Mouse (Mus musculus): Measurements from ENCODE around the gene Sh3bgr. TPM values are rescaled to one million over a fixed set of nuclear protein-coding genes. Genes with fewer than 3 reads are reported as not detected.

Gene Sh3bgr
- total and polyA plus RNA-seq, 2 experiments from 2014 or later = 227 to 622 TPM

GRCm38 (mm10) chr16:96157171-96157570 lies 43.1 kb upstream of the Sh3bgr start:
- ATAC-seq (ENCODE audit: insufficient read depth, low read depth) (no peak), DNase-seq (ENCODE audit: low spot score) (no peak)
- peaks cover 10% of the 10 kb centered on the region; the same call in 1 of the 2 replicates for H3K36me3 ChIP-seq (replicated peaks; ENCODE audit: control insufficient read depth, insufficient read depth, low read length)
- H3K4me2 ChIP-seq (ENCODE audit: low read depth, low read length) = no peak overlapping the region
- 81% methylated on average over 11 of the region's 11 CpGs for WGBS
- H3K9ac ChIP-seq (replicated peaks; ENCODE audit: low read depth, low read length) = no peak overlapping the region
- H3K4me3 ChIP-seq (ENCODE audit: low read depth, low read length) = no peak overlapping the region
- H3K4me1 ChIP-seq (ENCODE audit: control insufficient read depth, insufficient read depth) = 0 out of 2 replicates have a peak, but pooled peaks cover 13% of the 10 kb centered on the region
- no peaks in the 10 kb centered on the region for H3K27me3 ChIP-seq (ENCODE audit: control insufficient read depth, insufficient read depth, low read length)
- no peak overlapping the region for H3K27ac ChIP-seq (ENCODE audit: low read depth)
- TF ChIP-seq EP300 (IDR thresholded peaks at IDR 0.05; ENCODE audit: low read depth) (no peak), CTCF (IDR thresholded peaks at IDR 0.05; ENCODE audit: low read depth) (no peak)
- no peaks in the 10 kb centered on the region for H3K9me3 ChIP-seq (replicated peaks; ENCODE audit: control insufficient read depth, low read length)

DNA sequence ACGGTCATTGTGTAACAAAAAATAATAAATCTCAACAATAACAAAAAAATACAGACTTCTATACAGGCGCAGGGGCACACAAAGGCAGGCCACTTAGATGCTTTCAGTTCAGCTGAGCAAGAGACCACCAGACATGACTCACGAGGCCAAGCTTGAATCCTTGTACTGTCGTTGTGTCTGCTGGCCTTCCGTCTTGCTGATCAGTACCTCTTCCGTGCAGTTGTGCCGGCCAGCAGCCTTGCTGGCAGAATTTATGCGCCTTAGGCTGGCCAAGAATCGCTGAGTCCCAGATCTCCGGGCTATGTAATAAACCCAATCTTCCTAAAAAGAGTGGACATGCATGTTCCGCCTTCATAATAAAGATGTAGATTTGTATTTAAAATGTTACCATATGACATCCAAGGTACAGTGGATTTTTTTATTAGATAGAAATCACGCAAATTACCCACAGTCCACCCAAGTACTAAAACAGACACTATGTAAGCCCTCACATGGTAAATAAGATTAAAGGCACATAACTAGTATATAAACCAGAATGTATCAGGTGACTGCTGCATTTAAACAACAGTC lies 41.7 kb upstream of the Sh3bgr start:
- no peak for ATAC-seq (ENCODE audit: insufficient read depth, low read depth)
- 39% methylated on average over 12 of the region's 12 CpGs for WGBS
- peaks cover 5% of the 10 kb centered on the region; the same call in 1 of the 2 replicates for H3K36me3 ChIP-seq (replicated peaks; ENCODE audit: control insufficient read depth, insufficient read depth, low read length)

DNA sequence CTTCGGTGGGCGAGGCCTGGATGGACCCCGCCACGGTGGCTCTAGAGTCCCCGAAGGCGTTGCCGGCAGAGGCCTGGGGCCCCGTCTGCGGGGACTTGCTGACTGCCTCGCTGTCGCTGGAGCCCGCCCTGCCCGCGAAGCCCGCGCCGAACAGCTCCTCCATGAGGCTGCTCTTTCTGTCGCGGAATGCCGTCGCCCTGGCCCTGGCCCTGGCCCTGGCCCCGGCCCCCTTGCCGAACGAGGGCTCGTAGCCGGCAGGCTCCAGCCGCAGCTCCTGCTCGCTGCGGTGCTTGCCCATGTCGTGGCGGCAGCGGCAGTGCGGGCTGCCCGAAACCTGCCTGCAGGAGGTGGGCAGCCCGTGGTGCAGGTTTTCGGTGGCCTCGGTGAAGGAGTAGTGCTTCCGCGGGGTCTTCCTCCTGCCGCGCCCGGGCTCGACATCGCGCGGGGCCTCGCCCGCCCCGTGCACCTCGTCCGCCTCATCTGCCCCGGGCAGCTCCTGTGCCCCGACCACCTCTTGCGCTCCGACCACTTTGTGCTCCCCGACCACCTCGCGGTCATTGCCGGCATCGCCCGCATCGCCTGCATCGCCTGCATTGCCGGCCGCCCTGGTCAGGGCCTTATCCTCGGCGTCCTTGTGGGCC lies 41.0 kb upstream of the Sh3bgr start:
- Histone ChIP-seq H3K4me2 (ENCODE audit: low read depth, low read length) (peak overlapping the region; percentile 87), H3K36me3 (replicated peaks; ENCODE audit: control insufficient read depth, insufficient read depth, low read length) (peaks cover 5% of the 10 kb centered on the region; the same call in 1 of the 2 replicates), H3K4me3 (ENCODE audit: low read depth, low read length) (peak overlapping the region; percentile 59), H3K27ac (ENCODE audit: low read depth) (peak overlapping the region; percentile 85), H3K27me3 (ENCODE audit: control insufficient read depth, insufficient read depth, low read length) (no peaks in the 10 kb centered on the region), H3K9ac (replicated peaks; ENCODE audit: low read depth, low read length) (peak overlapping the region; percentile 76), H3K4me1 (ENCODE audit: control insufficient read depth, insufficient read depth) (0 out of 2 replicates have a peak, but pooled peaks cover 13% of the 10 kb centered on the region), H3K9me3 (replicated peaks; ENCODE audit: control insufficient read depth, low read length) (no peaks in the 10 kb centered on the region)
- ATAC-seq (ENCODE audit: insufficient read depth, low read depth) (peak; percentile 85), DNase-seq (ENCODE audit: low spot score) (peak; percentile 68)
- 1% methylated on average over 67 of the region's 67 CpGs for WGBS
- TF ChIP-seq CTCF (IDR thresholded peaks at IDR 0.05; ENCODE audit: low read depth) (peak; percentile 52), EP300 (IDR thresholded peaks at IDR 0.05; ENCODE audit: low read depth) (no peak)

More for the DNA sequence above, 41.7 kb upstream of the Sh3bgr start:
- no peaks in the 10 kb centered on the region for H3K9me3 ChIP-seq (replicated peaks; ENCODE audit: control insufficient read depth, low read length)
- peak overlapping the region; percentile 76 for H3K9ac ChIP-seq (replicated peaks; ENCODE audit: low read depth, low read length)
- H3K4me3 ChIP-seq (ENCODE audit: low read depth, low read length) = peak overlapping the region; percentile 59
- 0 out of 2 replicates have a peak, but pooled peaks cover 13% of the 10 kb centered on the region for H3K4me1 ChIP-seq (ENCODE audit: control insufficient read depth, insufficient read depth)
- DNase-seq (ENCODE audit: low spot score) = no peak
- no peak for TF ChIP-seq EP300 (IDR thresholded peaks at IDR 0.05; ENCODE audit: low read depth)
- TF ChIP-seq CTCF (IDR thresholded peaks at IDR 0.05; ENCODE audit: low read depth) = no peak
- H3K27ac ChIP-seq (ENCODE audit: low read depth) = peak overlapping the region; percentile 85
- no peaks in the 10 kb centered on the region for H3K27me3 ChIP-seq (ENCODE audit: control insufficient read depth, insufficient read depth, low read length)
- peak overlapping the region; percentile 87 for H3K4me2 ChIP-seq (ENCODE audit: low read depth, low read length)

DNA sequence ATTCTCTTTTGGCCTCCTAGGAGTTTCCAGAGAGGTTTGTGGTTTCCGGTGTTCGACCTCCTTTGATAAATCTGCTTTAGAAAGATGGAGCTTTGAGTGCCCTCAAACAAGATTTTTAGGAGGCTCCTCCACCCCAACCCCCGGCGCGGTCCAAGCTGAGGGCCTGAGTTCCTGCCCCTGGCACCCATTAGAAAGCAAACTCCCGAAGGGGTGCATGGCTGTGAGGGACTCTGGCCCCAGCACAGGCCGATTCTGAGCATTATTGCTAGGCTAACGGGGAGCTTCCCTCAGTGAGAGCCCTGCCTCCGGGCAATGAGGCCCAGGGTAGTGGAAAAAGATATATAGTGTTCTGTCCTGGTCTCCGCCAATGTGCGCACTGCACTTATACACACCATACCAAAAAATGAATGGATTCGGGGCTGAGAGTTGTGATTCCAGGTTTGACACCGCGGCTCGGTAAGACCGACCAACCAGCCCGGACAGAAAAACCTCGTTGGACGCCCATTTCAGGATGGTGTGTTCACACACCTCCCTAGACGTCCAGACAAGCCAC lies 40.4 kb upstream of the Sh3bgr start:
- peak overlapping the region; percentile 76 for H3K9ac ChIP-seq (replicated peaks; ENCODE audit: low read depth, low read length)
- 0 out of 2 replicates have a peak, but pooled peaks cover 13% of the 10 kb centered on the region for H3K4me1 ChIP-seq (ENCODE audit: control insufficient read depth, insufficient read depth)
- H3K36me3 ChIP-seq (replicated peaks; ENCODE audit: control insufficient read depth, insufficient read depth, low read length) = 0 out of 2 replicates have a peak, but pooled peaks cover 3% of the 10 kb centered on the region
- no peak for ATAC-seq (ENCODE audit: insufficient read depth, low read depth)
- TF ChIP-seq EP300 (IDR thresholded peaks at IDR 0.05; ENCODE audit: low read depth) (no peak), CTCF (IDR thresholded peaks at IDR 0.05; ENCODE audit: low read depth) (no peak)
- no peak for DNase-seq (ENCODE audit: low spot score)
- H3K4me3 ChIP-seq (ENCODE audit: low read depth, low read length) = peak overlapping the region; percentile 59
- no peaks in the 10 kb centered on the region for H3K27me3 ChIP-seq (ENCODE audit: control insufficient read depth, insufficient read depth, low read length)
- peak overlapping the region; percentile 85 for H3K27ac ChIP-seq (ENCODE audit: low read depth)
- peak overlapping the region; percentile 87 for H3K4me2 ChIP-seq (ENCODE audit: low read depth, low read length)
- WGBS = 82% methylated on average over 20 of the region's 20 CpGs
- H3K9me3 ChIP-seq (replicated peaks; ENCODE audit: control insufficient read depth, low read length) = no peaks in the 10 kb centered on the region

DNA sequence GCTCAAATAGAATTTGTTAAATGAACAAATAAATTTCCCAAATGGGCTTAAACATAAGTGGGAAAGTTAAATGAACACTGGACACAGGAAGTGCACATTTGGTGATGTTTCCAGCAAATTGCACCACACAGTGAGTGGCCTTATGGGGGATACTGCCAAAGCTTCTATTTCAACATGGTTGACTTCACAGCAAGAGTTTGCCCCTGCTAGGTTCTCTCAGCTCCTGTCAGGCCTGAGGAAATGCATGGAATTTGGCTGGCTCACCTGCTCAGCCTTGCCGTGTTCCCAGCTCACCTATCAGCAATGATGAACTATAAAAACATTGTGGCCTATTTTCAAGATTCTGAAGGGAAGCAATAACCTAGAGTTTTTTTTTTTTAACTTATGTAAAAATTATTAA lies 39.3 kb upstream of the Sh3bgr start:
- H3K4me1 ChIP-seq (ENCODE audit: control insufficient read depth, insufficient read depth) = 0 out of 2 replicates have a peak, but pooled peaks cover 13% of the 10 kb centered on the region
- no peak overlapping the region for H3K27ac ChIP-seq (ENCODE audit: low read depth)
- H3K27me3 ChIP-seq (ENCODE audit: control insufficient read depth, insufficient read depth, low read length) = no peaks in the 10 kb centered on the region
- H3K9me3 ChIP-seq (replicated peaks; ENCODE audit: control insufficient read depth, low read length) = no peaks in the 10 kb centered on the region
- H3K36me3 ChIP-seq (replicated peaks; ENCODE audit: control insufficient read depth, insufficient read depth, low read length) = no peaks in the 10 kb centered on the region
- H3K9ac ChIP-seq (replicated peaks; ENCODE audit: low read depth, low read length) = no peak overlapping the region
- H3K4me2 ChIP-seq (ENCODE audit: low read depth, low read length) = no peak overlapping the region
- H3K4me3 ChIP-seq (ENCODE audit: low read depth, low read length) = no peak overlapping the region
- TF ChIP-seq EP300 (IDR thresholded peaks at IDR 0.05; ENCODE audit: low read depth) = no peak
- no peak for TF ChIP-seq CTCF (IDR thresholded peaks at IDR 0.05; ENCODE audit: low read depth)
- 65% methylated on average over 1 of the region's 1 CpGs for WGBS
- no peak for ATAC-seq (ENCODE audit: insufficient read depth, low read depth)
- no peak for DNase-seq (ENCODE audit: low spot score)

Measured in heart, postnatal 0 days (tissue).